Mouse (Mus musculus): ENCODE measurements at regions not wholly inside any gene's neighbourhood (a gene's known extent, or its start where the extent isn't known, plus 50 kb on each side); places are given as distances from the start of the nearest gene placed in this dataset.

- intact Hi-C loops (cut with DNase I) = no loop called here
- no peak for DNase-seq (ENCODE audit: low spot score)
These were observed 185.2 kb upstream of the Gadl1 start for GRCm38 (mm10) chr9:115724063-115724462.

GRCm38 (mm10) chr9:115727361-115727760 lies 181.9 kb upstream of the Gadl1 start:
- intact Hi-C loops (cut with DNase I) = no loop called here
- no peak for DNase-seq (ENCODE audit: low spot score)

- intact Hi-C loops (cut with DNase I) = no loop called here
- DNase-seq (ENCODE audit: low spot score) = no peak
These were observed 177.7 kb upstream of the Gadl1 start for GRCm38 (mm10) chr9:115731557-115731956.

- no peak for DNase-seq (ENCODE audit: low spot score)
These were observed 176.2 kb upstream of the Gadl1 start for GRCm38 (mm10) chr9:115733104-115733503.

GRCm38 (mm10) chr9:115739984-115740383 lies 169.3 kb upstream of the Gadl1 start:
- no peak for DNase-seq (ENCODE audit: low spot score)
- intact Hi-C loops (cut with DNase I) = no loop called here

More at GRCm38 (mm10) chr9:115733104-115733503, 176.2 kb upstream of the Gadl1 start:
- intact Hi-C loops (cut with DNase I) = no loop called here

GRCm38 (mm10) chr9:115746436-115746835 lies 162.8 kb upstream of the Gadl1 start:
- DNase-seq (ENCODE audit: low spot score) = no peak
- intact Hi-C loops (cut with DNase I) = no loop called here

- no peak for DNase-seq (ENCODE audit: low spot score)
- intact Hi-C loops (cut with DNase I) = no loop called here
These were observed 148.8 kb upstream of the Gadl1 start for GRCm38 (mm10) chr9:115760496-115760895.

- intact Hi-C loops (cut with DNase I) = no loop called here
- DNase-seq (ENCODE audit: low spot score) = no peak
These were observed 145.1 kb upstream of the Gadl1 start for GRCm38 (mm10) chr9:115764136-115764535.

DNA sequence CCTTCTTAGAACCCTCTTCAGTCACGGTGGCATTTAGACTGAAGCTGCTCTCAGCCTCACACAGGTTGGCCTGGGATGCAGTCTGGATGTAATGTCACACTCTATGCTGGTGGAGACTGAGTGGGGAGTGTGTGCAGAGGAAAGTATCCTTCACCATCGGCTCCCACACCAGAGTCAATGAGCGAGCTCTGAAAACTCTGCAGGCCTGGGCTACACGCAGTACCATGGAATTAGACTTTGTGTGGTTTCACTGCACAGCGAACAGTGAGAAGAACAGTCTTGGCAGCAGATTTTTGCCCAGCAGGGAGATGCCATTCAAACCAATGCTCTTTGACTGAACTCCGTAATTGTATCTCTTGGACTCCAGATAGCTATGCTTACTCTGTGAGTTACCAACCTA lies 142.8 kb upstream of the Gadl1 start:
- intact Hi-C loops (cut with DNase I) = no loop called here

DNA sequence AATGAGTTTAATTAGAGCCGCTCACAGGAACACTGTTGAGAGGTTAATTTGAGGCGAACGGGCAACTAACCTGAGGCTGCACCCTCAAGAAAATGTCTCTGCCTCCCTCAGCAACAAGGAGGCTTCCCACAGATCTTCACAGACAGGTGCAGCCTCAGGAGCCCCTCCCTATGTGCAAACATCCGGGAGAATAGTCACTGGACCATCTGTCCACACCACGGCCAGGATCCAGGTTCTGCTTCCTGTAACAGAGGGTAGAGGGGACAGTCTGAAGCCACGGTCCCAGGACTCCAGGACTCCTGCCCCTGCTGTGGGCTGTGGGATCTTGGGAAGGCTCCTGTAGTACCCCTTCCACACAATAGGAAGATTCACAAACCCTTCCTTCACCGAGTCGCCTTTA lies 134.1 kb upstream of the Gadl1 start:
- DNase-seq (ENCODE audit: low spot score) = no peak
- intact Hi-C loops (cut with DNase I) = no loop called here

More for the DNA sequence above, 142.8 kb upstream of the Gadl1 start:
- no peak for DNase-seq (ENCODE audit: low spot score)

- DNase-seq (ENCODE audit: low spot score) = no peak
- intact Hi-C loops (cut with DNase I) = no loop called here
These were observed 133.4 kb upstream of the Gadl1 start for GRCm38 (mm10) chr9:115775858-115776257.

- intact Hi-C loops (cut with DNase I) = no loop called here
- no peak for DNase-seq (ENCODE audit: low spot score)
These were observed 132.0 kb upstream of the Gadl1 start for GRCm38 (mm10) chr9:115777097-115777864.

DNA sequence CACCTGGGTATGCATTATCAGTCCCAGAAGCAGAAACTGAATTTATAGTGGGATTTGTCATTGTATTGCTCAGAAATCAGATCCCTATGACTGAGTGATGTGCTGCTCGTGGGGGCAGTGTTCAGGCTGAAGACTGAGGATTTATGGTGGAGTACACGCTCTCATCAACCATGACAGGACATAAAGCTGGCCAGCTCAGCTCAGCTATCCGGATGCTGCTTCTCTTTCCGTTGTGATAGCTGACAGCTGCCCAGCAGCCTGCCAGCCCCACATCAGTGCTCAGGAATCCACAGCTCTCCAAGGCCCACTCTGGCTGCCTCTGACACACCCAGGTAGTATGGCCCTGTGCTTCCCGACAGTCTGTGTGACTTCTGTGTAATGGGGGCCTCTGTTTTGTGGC lies 130.4 kb upstream of the Gadl1 start:
- no peak for DNase-seq (ENCODE audit: low spot score)
- intact Hi-C loops (cut with DNase I) = no loop called here

DNA sequence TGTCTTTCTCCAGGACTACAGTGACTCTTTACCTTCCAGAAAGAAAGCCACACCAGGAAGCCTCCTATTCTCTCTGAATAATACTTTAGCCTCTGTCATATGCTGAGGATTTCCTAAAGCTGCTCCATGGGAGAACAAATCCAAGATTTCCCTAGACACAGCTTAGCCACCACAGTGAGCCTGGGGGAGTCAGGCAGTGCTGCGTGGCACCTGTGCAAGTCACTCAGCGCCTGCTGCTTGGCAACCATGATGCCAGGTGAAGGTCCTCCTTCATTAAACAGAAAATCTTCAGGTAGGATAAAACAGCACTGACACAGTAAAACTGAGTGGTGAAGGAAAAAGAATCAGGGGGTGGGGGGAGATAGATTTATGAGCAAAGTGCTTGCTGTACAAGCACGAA lies 109.9 kb upstream of the Gadl1 start:
- intact Hi-C loops (cut with DNase I) = no loop called here
- DNase-seq (ENCODE audit: low spot score) = no peak

DNA sequence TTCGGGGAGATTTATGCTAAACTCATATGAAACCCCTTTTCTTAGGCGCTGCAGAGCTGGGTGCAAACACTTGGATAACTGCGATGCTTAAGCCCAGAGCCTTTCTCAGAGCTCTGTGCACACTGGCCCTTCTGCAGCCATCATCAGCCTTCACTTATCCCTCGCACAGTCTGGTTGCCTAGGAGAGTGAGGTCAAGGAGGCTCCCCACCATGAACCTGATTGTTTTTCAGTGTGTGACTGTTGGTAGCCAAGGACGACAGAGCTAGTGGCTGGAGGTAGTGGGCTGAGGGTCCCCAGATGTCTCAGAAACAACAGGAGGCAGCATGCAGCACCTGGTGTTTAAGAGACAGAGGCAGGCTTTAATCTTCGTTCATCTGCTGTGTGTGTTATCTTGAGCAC lies 108.6 kb upstream of the Gadl1 start:
- no peak for DNase-seq (ENCODE audit: low spot score)

DNA sequence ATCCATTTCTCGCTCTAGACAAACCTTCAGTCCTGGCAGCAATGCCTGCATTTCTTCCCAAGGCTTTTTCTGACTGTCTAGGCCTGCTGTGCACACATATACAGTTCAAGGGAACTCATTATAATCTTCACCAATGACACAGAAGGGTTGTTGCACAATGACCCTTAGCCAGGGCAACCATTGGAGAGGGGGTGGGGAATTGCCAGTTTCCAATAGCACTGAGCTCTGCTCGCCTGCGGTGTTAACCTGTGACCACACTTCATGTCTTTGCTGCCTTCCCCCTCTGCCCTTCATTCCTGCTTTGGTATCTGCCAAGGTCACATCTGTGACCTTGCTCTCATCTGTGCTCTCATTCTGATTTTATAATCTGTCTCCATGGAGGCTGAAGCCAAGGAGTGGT lies 106.2 kb upstream of the Gadl1 start:
- DNase-seq (ENCODE audit: low spot score) = no peak
- intact Hi-C loops (cut with DNase I) = no loop called here

More for the DNA sequence above, 108.6 kb upstream of the Gadl1 start:
- intact Hi-C loops (cut with DNase I) = no loop called here

GRCm38 (mm10) chr9:115805224-115805623 lies 104.0 kb upstream of the Gadl1 start:
- DNase-seq (ENCODE audit: low spot score) = no peak
- intact Hi-C loops (cut with DNase I) = no loop called here

GRCm38 (mm10) chr9:115806018-115806702 lies 103.1 kb upstream of the Gadl1 start:
- intact Hi-C loops (cut with DNase I) = no loop called here
- DNase-seq (ENCODE audit: low spot score) = no peak

GRCm38 (mm10) chr9:115840186-115840585 lies 69.1 kb upstream of the Gadl1 start:
- DNase-seq (ENCODE audit: low spot score) = no peak
- intact Hi-C loops (cut with DNase I) = no loop called here

GRCm38 (mm10) chr9:115840791-115841190 lies 68.5 kb upstream of the Gadl1 start:
- intact Hi-C loops (cut with DNase I) = no loop called here
- DNase-seq (ENCODE audit: low spot score) = no peak

DNA sequence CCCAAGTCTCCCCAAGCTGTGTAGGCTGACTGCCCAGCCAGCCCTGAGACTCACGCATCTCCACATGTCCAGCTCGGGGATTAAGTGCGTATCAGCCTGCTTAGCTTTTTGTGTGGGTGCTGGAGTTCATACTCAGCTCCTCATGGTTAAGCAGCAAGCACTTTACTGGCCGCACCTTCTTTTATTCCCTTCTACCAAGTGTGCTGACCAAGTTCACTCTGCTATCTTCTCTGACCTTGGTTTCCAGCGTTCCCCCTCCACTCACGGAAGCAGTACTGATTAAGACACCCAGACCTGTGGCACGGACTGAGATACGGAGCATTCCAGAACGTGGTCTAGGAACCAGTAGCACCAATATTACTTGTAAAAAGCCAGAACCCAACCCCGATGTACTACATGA lies 67.6 kb upstream of the Gadl1 start:
- intact Hi-C loops (cut with DNase I) = no loop called here
- no peak for DNase-seq (ENCODE audit: low spot score)

DNA sequence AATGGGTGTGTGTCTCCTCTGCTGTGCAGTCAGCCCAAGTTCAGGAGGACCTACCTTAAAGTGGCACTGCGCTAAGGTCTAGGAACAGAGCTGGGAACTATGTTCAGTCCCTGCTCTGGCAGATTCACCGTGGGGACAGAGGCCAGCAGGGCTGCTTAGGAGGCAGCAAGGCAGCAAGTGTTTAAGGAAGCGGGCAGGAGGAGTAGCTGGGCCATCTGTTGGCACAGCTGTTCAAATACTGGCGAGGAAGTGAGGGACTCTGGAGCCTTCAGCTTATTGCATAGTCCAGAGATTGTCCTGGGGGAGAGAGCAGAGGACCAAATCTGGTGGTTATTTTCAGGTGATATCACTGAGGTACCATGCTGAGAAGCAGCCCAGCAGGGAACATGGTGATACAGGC lies 64.9 kb upstream of the Gadl1 start:
- intact Hi-C loops (cut with DNase I) = no loop called here
- DNase-seq (ENCODE audit: low spot score) = no peak
